Mouse (Mus musculus) bone marrow, adult 2 months (tissue): ENCODE data around the gene Got2. TPM values are rescaled to one million over a fixed set of nuclear protein-coding genes. Genes with fewer than 3 reads are reported as not detected.

Experiments used
- H3K27ac ChIP-seq: fragments of 200-500 bp; 2 replicates; pipeline ENCODE4 v1.5.1; 2012; ENCODE audit warnings: low read depth, mild to moderate bottlenecking, control low read depth, inconsistent platforms, low read length; ENCODE audit not compliant: control insufficient read depth, poor library complexity, insufficient read depth
- H3K4me1 ChIP-seq: fragments of 200-500 bp; 2 replicates; pipeline ENCODE4 v1.6.1; 2011; ENCODE audit warnings: low read length; ENCODE audit not compliant: control insufficient read depth, insufficient read depth
- H3K4me3 ChIP-seq: fragments of 200-500 bp; replicated peaks from 2 replicates; pipeline ENCODE3; 2011; ENCODE audit warnings: mild to moderate bottlenecking, low read depth, low read length, control low read depth; ENCODE audit not compliant: control insufficient read depth
- CTCF ChIP-seq: fragments of 200-500 bp; IDR thresholded peaks from 2 replicates; pipeline ENCODE4 v1.5.1; 2011; ENCODE audit warnings: low read length, control low read depth; ENCODE audit not compliant: control insufficient read depth, insufficient read depth
- POLR2A ChIP-seq: fragments of 200-500 bp; IDR thresholded peaks from 2 replicates; pipeline ENCODE4 v1.6.1; 2011; ENCODE audit warnings: low read depth, mild to moderate bottlenecking, control low read depth, low read length, borderline replicate concordance; ENCODE audit not compliant: control insufficient read depth
- WGBS: fragments of 180-500 bp; shearing (Covaris S2); methylation state at CpG from one replicate; pipeline ENCODE4 v1.1.7; 2018; 5-methylcytosine and 5-hydroxymethylcytosine counted together
- polyA plus RNA-seq: library from polyadenylated mRNA; stranded (reverse); fragments of >200 nt; gene quantifications from 2 replicates; pipeline ENCODE4 v1.2.4, GENCODE M21; 2011; ENCODE audit warnings: low replicate concordance; ENCODE audit not compliant: missing spikeins, insufficient read depth, insufficient read length

Gene Got2
- polyA plus RNA-seq = 19.1 and 43.1 TPM in 2 replicates

DNA sequence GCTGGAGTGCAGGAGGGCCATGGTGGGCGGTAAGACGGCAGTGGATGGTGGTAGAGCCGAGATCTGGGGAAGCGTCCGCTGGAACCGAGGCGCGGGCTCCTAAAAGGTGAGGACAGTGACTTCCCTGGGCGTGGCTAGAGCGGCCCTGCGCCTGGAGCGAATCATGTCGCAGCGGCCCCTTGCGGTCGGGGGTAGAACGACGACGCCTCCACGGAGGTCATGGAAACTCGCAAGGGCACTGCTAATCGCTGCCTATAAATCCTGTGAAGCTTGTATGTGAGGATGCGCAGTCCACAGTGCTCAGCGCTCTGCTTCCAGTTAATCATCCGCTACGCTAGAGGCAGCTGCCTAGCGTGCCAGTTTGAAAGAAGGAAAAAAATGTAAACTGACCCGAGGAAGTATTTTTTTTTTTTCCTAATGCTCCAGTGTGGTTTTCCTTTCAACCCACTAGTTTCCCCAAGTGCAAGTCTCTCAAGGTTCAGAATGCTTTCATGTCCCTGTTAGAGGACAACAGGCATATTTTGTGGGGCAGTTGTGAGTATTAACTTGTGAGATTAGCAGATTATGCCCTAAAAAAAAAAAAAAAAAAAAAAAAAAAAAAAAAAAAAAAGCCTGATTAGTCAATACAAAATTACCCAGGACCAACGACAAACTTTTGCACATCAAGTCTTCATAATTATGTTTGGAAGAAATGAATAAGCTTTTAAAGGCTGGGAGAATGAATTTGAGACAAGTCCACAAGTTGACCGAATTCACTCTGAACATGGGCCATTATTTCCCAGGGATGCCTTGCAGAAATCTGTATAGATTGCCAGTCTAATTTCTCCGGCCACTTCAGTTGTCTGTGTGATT is at the start of gene Got2:
TSS of gene Got2 (minus strand) at position 263 of the 852 bp plus-strand sequence.
- Histone ChIP-seq H3K4me3 (peak within 1 kb of the TSS; percentile 92), H3K27ac (peak within 1 kb of the TSS; percentile 3), H3K4me1 (peaks cover 1% of the 10 kb centered on the region; the same call in 1 of the 2 replicates)
- 0 out of 2 replicates have a peak, but pooled peaks have one; percentile 46 for TF ChIP-seq POLR2A
- TF ChIP-seq CTCF = peak; percentile 93
- WGBS = 7% methylated on average over 31 of the region's 31 CpGs

DNA sequence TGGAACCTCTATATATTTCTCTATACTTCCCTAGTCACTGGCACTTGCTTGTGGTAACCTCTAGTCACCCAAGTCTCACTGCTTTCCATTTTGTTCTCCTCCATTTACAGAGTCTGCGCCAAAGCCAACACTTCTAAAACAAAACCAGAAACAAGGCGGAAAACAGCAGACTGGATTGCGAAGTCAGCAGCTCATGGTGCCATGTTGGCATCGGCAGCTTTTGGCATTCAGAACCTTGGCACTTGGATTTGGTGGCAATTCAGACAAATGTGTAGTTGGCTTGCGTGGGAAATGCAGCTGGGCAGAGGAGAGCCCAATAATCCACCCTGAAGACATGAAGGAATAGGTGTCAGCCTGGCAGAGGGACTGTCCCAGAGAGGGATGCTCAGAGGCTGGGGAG is 44.5 kb upstream of the Got2 start:
- H3K4me1 ChIP-seq = no peaks in the 10 kb centered on the region
- 81% methylated on average over 5 of the region's 5 CpGs for WGBS
- H3K4me3 ChIP-seq = no peak overlapping the region
- TF ChIP-seq POLR2A = no peak
- TF ChIP-seq CTCF = no peak
- H3K27ac ChIP-seq = no peak overlapping the region

DNA sequence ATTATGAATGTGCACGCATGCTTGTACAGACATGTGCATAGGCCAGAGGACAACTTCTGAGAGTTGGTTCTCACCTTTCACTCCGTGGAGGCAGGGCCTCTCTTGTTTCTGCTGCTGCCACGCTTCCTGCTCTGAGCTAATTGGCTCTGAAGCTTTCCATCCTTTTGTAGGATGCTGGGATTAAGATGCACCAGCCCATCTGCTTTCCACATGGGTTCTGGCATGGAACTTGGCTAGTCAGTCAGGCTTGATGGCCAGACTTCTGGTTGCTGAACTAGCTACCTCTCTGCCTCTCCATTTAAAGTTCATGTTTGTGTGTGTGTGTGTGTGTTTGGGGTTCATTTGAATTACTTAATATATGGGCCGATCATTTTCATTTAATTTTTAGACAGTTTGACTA is 41.5 kb upstream of the Got2 start:
- Histone ChIP-seq H3K4me3 (no peak overlapping the region), H3K27ac (no peak overlapping the region), H3K4me1 (no peaks in the 10 kb centered on the region)
- no peak for TF ChIP-seq CTCF
- TF ChIP-seq POLR2A = no peak
- 67% methylated on average over 4 of the region's 4 CpGs for WGBS

DNA sequence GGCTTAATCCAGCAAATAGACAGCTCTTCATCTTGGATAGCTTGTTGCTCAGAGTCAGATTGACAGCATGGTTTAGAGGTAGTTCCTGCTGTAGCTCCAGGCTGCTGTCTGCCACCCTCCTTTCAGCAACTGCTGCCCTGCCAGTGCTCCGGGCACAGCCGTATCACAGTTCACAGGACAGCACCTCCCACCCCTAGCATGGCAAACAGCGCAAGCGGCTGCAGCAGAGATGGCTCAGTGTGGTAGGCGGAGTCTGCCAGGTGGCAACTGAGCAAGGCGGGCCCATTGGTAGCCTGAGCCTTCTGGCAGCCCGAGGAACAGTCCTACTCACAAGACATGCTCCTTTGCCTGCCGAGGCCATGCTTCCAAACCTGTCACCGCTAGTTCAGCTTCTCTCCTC is 27.8 kb upstream of the Got2 start:
- Histone ChIP-seq H3K4me3 (no peak overlapping the region), H3K27ac (no peak overlapping the region), H3K4me1 (no peaks in the 10 kb centered on the region)
- TF ChIP-seq POLR2A (peak; percentile 27; the same call in 1 of the 2 replicates), CTCF (no peak)
- WGBS = 5% methylated on average over 9 of the region's 9 CpGs

DNA sequence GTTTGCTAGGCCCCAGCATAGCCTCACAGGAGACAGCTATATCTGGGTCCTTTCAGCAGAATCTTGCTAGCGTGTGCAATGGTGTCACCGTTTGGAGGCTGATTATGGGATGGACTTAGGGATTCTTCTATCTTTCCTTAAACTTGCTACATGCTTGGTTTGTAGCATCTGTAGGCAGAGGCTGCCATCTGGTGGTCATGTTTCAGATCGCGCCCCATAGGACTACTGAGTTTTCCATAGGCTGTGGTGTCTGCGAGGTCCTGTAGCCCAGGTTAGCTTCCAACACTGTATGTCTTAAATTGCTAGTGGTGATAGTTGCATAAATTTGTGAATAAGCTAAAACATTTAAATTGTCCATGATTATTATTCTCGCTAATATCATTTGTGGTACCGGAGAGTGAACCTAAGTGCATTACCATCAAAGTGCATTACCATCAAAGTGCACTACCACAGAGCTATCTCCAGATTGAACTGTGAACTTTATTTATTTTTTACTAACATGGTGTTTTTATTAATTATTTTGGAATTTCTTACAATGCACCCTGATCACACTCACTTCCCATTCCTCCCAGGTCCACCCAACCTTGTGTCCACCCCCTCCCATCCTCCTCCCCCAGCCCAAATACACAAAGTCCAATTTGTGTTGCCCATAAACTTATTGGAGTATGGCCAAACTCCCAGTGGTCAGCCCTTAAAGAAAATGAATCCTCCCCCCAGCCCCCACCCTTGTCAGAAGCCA is 26.7 kb upstream of the Got2 start:
- 6% methylated on average over 7 of the region's 7 CpGs for WGBS
- Histone ChIP-seq H3K27ac (no peak overlapping the region), H3K4me3 (no peak overlapping the region), H3K4me1 (no peaks in the 10 kb centered on the region)
- TF ChIP-seq POLR2A (no peak), CTCF (peak; percentile 83)

DNA sequence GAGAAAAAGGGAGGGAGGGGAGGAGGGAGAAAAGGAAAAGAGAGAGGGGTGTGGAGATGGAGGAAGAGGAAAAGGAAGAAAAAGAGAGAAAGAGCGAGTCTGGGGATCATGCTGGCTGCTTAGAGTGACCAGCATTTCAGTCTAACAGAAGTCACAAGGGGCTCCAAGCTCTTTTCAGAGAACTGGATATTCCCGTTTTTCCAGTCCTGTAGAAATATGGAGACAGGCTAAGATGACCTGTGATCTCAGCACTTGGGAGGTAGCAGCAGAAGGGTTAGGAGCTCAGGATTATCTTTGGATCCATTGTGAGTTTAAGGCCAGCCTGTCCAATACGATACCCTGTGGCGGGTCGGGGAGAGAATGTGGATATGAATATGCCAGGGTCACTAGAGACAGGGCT is 22.9 kb upstream of the Got2 start:
- Histone ChIP-seq H3K4me1 (no peaks in the 10 kb centered on the region; the same call in 1 of the 2 replicates), H3K27ac (no peak overlapping the region), H3K4me3 (no peak overlapping the region)
- TF ChIP-seq CTCF (no peak), POLR2A (no peak)
- WGBS = 65% methylated on average over 5 of the region's 5 CpGs

DNA sequence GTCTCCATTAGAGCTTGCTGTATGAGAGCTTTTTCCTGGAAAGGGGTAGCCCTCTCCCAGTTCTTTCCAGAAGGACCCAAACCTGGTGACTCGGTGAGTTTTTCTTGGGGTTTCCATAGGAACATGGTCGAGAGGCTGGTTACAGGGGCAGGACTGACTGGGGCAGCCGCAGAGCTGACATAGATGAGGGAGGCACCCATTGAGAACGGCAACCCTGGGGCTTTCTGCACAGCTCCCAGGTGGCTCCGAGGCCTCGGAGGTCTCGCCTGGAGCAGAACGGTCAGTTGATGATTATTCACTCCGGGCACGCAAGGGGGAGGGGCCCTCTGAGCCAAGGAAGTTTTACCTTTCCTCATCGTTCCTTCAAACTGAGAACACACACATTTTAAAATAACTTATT is 19.5 kb upstream of the Got2 start:
- Histone ChIP-seq H3K4me3 (no peak overlapping the region), H3K27ac (no peak overlapping the region), H3K4me1 (no peaks in the 10 kb centered on the region; the same call in 1 of the 2 replicates)
- 84% methylated on average over 11 of the region's 11 CpGs for WGBS
- TF ChIP-seq CTCF (no peak), POLR2A (no peak)

DNA sequence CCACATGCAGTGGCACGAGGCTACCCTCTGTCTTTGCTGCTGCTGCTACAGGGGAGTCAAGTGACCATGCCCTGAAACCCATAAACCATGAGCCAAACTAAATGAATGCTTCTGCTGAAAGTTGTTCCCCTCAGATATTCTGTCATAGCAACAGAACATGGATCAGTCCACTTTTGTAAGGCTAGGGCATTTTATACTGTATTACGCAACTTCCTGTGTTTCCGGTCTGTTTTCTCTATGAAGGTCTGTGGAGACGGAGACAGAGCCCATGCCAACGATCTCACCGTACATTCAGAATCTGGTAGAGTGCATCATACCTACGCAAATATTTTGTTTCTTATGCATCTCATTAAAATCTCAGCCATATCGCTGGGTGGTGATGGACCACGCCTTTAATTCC is 18.4 kb upstream of the Got2 start:
- H3K4me1 ChIP-seq = no peaks in the 10 kb centered on the region; the same call in 1 of the 2 replicates
- H3K4me3 ChIP-seq = no peak overlapping the region
- 38% methylated on average over 9 of the region's 9 CpGs for WGBS
- H3K27ac ChIP-seq = no peak overlapping the region
- no peak for TF ChIP-seq CTCF
- no peak for TF ChIP-seq POLR2A
